Mouse (Mus musculus): ENCODE data around the gene Egfl8. TPM values are rescaled to one million over a fixed set of nuclear protein-coding genes. Genes with fewer than 3 reads are reported as not detected.
A peak's percentile ranks its signal among the peaks of the same experiment; 100 is the strongest.

The Egfl8 gene
- total RNA-seq, 2 experiments from 2014 or later, result 0.47 to 0.92 TPM

DNA sequence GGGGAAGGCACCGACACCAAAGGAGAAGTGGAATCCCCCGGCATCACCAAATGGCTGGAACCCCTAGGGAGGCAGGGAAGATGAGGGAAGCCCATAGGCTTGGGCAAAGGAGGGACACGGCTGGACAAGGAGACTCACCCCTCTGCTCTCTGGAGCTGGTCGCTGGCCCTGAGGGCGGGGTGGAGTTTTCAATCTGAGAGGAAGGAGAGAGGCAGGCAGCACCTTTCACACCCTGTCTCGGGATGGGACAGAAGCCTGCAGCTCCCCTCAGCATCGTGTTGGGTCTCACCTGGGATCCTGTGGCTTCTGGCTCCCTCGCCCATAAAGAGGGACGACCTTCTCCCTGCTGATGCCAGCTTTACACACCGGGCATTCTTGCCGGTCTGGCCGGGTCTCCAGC, 14.0 kb downstream of the Egfl8 start:
- no peak for ATAC-seq (replicated peaks; ENCODE audit: poor library complexity)

- ATAC-seq (replicated peaks; ENCODE audit: poor library complexity), result no peak
Measured at GRCm38 (mm10) chr17:34599891-34600290, 15.9 kb downstream of the Egfl8 start.

GRCm38 (mm10) chr17:34597566-34598095, 18.1 kb downstream of the Egfl8 start, which contains the start of gene Ager:
TSS of gene Ager (plus strand) at chr17:34597862.
- peak; percentile 44 for ATAC-seq (replicated peaks; ENCODE audit: poor library complexity)

DNA sequence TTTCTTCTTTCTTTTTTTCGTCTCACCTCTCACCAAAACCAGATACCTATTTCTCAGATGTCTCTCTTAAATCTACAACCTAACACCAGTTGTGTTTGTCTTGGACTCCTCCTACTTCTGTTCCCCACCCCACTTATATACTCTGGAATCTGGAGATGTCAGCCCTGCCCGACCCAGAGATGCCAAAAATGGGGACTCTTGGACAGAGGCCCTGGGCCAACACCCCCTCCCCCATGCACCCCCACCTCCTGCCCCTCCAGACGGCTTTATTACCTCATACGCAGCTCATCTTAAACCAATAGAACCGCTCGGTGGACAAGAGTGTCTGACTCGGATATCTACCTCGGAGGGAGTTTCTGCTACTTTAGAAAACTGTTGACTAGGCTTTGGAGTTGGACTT, 19.7 kb downstream of the Egfl8 start:
- no peak for ATAC-seq (replicated peaks; ENCODE audit: poor library complexity)

- ATAC-seq (replicated peaks; ENCODE audit: poor library complexity), result no peak
Measured at GRCm38 (mm10) chr17:34593752-34594525, 21.8 kb downstream of the Egfl8 start.

DNA sequence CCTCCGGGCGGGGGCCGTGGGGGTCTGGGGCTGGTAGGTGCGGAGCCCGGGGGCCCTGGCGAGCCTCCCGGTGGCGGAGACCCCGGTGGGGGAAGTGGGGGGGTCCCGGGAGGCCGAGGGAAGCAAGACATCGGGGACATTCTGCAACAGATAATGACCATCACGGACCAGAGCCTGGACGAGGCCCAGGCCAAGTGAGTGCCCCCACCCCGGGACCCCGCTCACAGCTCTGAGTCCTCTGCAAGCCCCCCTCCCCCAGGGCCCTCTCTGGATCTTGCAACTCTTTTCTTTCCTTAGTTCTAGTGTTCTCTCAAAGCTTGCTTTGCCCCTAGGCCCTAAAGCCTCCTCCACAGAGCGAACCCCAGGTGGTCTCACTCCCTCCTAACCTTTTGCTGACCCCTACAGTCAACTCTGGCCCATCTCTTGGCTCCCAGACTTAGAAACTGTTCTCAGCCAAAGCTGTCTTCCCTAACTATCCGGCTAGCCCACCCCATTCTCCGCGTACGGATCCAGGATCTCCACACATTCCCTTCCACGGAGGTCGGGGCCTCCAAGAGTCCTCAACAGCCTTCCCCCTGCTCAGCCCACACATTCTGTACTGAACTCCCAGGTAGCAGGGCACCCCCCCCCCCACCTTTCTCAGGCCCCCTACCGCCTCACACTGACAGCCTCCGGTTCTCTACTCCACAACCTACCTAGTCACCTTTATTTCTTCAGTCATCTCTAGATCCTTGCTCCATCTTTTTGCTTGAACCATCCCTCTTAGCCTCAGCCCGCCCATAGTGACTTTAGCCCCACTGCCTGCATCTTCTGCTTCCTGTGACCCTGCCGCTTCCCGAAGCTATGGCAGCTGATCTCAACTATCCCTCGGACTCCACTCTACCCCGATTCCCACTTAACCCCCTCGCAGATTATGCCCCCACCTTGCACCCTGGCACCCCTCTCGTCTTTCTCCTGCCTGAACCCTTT, 22.9 kb downstream of the Egfl8 start:
- 0 out of 2 replicates have a peak, but pooled peaks have one; percentile 17 for ATAC-seq (replicated peaks; ENCODE audit: poor library complexity)

DNA sequence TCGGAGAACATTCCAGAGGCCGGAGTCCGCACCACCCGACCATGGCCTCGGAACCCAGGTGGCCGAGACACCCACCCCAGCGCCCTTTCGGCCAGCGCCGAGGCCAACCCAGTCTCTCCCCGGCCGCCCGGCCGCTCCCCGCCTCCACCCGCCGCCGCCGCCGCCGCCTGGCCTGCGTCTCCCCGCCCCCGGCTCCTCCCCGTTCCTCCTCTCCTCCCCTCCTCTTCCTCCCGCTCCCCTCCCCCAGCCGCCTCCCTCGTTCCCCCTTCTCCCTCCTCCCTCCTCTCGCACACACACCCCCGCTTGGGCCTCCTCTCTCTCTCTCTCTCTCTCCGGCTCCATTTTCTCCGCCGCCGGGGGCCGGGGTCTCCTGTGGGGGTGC, 23.8 kb downstream of the Egfl8 start:
- peak; percentile 61 for ATAC-seq (replicated peaks; ENCODE audit: poor library complexity)

DNA sequence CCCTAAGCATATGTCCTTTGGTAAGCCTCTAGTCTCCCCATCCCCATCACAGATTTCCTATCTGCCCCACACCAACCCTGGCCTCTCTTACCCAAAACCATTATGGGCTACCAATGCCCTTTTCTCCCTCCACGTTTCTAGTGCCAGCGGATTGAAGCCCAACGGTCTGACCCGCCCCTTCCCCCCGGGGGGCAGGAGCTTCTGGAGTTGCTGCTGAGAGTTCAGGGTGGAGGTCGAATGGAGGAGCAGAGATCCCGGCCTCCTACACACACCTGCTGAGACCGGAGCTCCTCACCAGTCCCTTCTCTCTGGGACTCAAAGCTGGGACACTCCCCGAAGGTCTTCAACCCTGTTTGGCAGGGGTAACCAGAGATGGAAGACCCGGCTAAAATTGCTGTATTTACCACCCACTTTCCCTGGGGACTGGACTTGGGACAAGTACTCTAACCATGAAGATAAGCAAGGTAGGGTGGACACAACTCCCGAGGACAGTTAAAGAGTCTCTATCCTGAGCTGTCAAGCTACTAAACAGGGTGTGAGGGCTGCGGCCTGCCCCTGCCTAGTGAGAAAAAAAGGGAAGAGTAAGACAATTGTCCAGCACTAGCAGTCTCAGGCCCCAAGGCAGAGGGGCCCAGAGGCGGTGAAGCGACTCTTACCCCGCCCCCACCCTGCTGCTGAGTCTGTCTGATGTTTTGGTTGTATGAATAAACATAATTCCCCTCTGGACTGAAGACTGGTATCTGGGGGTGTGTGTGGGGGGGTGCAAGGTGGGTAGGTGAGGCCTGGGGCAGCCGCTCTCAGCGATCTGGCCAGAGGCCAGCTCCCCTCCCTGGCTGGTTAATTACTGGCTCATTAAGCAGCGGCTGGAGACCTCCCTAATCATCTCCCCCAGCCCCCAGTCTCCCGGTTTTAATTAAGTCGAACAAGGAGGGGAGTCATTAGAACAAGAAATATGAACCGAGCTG, 24.5 kb downstream of the Egfl8 start, which contains the start of gene Pbx2:
Pbx2 (plus strand) TSS at position 238 of the 965 bp plus-strand sequence.
- no peak for ATAC-seq (replicated peaks; ENCODE audit: poor library complexity)

- ATAC-seq (replicated peaks; ENCODE audit: poor library complexity), result no peak
Measured at GRCm38 (mm10) chr17:34590154-34590987, 25.4 kb downstream of the Egfl8 start.

GRCm38 (mm10) chr17:34589681-34590101, 26.1 kb downstream of the Egfl8 start, which contains the start of gene Gpsm3:
TSS of gene Gpsm3 (plus strand) at chr17:34589806.
- ATAC-seq (replicated peaks; ENCODE audit: poor library complexity), result peak; percentile 10

- no peak for ATAC-seq (replicated peaks; ENCODE audit: poor library complexity)
Measured at GRCm38 (mm10) chr17:34589206-34589605, 26.6 kb downstream of the Egfl8 start.

DNA sequence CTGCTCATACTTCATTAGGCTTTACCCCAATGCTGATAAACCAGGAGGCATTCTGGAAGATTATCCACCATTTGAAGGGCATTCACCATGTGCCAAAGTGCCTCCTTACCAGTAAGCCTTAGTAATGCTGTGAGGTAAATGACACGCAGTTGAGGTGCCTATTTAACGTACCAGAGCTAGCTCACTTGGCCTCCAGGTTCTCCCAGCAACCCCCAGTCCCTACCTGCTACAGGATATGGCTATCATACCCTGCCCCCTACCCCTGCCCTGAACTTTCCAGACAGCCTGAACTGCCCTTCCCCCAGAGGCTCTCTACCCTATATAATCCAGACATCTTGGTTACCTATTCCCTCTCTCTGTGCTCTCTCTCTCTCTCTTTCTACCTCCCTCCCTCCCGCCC, 27.0 kb downstream of the Egfl8 start:
- no peak for ATAC-seq (replicated peaks; ENCODE audit: poor library complexity)

DNA sequence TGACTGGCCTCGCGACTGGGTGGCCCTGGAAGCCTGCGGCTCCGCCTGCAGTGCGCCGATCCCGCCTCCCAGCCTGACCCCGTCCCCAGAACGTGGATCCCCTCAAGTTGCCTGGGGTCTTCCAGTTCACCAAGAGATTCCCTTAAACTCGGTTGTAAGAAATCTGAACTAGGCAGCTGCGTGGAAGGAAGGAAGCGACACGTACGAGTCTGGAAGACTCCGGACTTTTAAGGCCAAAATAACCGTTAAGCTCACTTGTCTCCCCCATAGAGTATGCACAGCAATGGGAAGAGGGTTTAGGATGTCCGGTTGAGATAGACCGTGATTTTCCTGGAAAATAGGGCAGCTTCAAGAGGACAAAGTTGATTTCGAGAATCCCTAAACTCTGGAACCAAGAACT, 28.0 kb downstream of the Egfl8 start:
- no peak for ATAC-seq (replicated peaks; ENCODE audit: poor library complexity)

DNA sequence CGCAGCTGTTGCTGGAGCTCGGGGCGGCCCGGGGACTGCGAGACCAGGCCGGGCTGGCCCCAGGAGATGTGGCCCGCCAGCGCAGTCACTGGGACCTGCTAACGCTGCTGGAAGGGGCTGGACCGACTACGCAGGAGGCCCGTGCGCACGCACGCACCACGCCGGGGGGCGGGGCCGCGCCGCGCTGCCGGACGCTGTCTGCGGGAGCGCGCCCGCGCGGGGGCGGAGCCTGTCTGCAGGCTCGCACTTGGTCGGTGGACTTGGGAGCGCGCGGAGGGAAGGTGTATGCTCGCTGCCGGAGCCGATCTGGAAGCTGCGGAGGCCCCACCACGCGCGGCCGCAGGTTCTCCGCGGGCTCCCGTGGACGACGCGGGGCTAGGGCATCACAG, 28.4 kb downstream of the Egfl8 start:
- peak; percentile 65 for ATAC-seq (replicated peaks; ENCODE audit: poor library complexity)

GRCm38 (mm10) chr17:34586796-34587422, 28.9 kb downstream of the Egfl8 start:
- peak; percentile 49 for ATAC-seq (replicated peaks; ENCODE audit: poor library complexity)

GRCm38 (mm10) chr17:34585877-34586771, 29.6 kb downstream of the Egfl8 start:
- ATAC-seq (replicated peaks; ENCODE audit: poor library complexity), result no peak

DNA sequence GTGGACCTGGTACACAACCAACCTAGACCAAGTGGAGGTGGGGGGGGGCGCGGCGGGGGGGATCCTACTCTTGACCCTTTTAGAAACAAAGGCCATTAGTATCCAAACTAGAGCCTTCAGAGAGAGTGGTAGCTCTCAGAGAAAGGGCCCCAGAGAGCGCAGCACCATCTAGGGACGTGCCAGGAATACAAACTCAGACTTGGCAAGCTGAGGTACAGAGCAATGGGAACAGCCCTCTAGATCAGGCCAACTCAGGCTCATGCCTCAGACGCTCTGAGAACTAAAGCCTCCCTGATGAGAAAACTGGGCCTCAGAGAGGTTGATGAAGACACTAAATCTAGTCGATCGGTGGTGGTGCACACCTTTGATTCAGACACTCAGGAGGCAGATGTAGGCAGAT, 30.6 kb downstream of the Egfl8 start:
- ATAC-seq (replicated peaks; ENCODE audit: poor library complexity), result no peak

GRCm38 (mm10) chr17:34583819-34584218, 32.0 kb downstream of the Egfl8 start:
- ATAC-seq (replicated peaks; ENCODE audit: poor library complexity), result no peak

All from megakaryocyte progenitor cell, adult 5-6 weeks (primary cell).